Mouse (Mus musculus): ENCODE measurements around the gene Tgoln1. TPM values are rescaled to one million over a fixed set of nuclear protein-coding genes. Genes with fewer than 3 reads are reported as not detected.

Gene Tgoln1
- 33.6 and 40.9 TPM in 2 replicates for polyA plus RNA-seq (2012; rRNA removed)

DNA sequence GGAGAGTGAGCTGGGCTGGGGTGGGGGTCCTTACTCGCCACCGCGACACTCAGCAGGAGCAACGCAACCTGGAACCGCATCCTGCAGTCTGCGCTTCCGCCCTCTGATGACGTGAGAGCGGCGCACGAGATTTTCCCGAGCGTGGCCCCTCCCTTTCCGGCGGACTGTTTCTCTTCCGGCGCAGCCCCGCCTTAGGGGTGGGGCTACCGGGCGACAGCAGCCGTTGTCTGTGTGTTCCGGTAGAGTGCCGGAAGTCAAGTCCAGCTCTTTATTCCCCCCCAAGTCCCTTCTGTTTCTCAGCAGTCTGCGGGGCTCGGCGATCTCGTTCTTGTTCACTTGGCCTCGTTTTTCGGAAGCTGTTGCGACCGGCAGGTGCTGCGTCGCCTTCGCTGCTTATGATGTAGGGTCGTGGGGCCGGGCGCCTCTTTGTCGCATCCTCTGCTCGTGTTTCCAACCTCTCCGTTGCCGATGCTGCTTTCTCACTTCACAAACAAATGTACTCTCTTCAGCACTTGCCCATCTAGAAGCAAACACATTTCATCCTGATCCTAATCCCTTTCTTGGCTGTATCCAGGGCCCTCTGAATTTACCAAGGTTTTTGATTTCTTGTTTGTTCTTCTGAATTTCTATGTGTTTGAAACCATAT, at the start of gene Tgoln1:
Tgoln1 (minus strand) TSS at position 358 of the 646 bp plus-strand sequence.
- WGBS: under 1% methylated on average over 41 of the region's 41 CpGs
- no peak for DNase-seq (ENCODE audit: low read depth, low spot score)

DNA sequence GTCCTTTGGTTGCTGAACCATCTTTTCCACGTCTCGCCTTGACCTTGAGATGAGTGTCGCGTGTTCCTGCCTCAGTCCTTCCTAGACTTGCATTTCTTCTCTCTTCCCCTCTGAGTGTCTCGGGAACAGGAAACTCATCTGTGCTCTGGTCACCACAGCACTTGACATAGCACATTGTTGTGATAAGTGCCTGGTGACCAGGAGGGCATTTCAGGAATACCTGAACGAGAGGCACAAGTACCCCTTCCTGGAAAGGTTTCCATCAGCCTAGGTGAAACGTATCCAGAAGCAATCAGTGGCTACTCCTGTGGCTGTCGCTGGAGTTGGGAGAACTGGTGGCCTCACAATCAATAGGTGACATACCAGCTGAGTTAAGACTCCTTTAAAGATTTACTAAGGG, 47.5 kb upstream of the Tgoln1 start:
- 65% methylated on average over 8 of the region's 8 CpGs for WGBS
- DNase-seq (ENCODE audit: low read depth, low spot score): no peak

DNA sequence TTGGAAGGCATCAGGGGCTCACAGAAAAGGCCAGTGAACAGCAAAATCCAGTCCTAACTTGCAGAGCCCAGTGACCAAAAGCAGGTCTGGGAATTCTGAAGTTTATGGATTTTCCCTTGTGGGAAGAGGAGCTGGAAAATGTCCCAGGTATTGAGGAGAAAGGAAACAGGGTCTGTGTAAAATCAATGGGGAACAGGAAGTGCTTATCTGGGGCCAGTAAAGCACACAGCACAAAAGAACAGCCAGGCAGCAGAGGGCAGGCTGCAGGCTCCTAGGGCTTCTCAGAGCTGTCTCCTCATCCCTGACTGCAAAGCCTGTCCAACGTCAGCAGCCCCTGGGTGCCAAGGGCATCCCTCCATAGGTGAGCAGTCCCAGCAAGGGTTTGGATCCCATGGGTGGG, 46.2 kb upstream of the Tgoln1 start:
- DNase-seq (ENCODE audit: low read depth, low spot score): no peak
- WGBS: 32% methylated on average over 1 of the region's 1 CpGs

DNA sequence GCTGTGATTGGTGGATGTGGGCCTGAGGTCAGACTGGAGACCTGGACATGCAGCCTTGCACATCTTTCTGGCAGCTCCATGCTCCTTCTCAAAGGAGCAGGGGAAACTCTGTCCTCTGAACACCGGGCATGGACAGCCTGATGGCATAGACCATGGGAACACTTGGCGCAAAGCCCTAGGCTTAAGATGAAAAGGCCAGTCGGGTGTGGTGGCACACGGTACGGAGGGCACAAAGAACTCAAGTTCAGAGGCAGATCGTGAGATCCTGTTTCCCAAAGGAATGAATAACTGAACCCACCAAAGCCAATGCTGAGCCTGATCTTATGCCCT, 43.6 kb upstream of the Tgoln1 start:
- no peak for DNase-seq (ENCODE audit: low read depth, low spot score)
- 41% methylated on average over 6 of the region's 6 CpGs for WGBS

DNA sequence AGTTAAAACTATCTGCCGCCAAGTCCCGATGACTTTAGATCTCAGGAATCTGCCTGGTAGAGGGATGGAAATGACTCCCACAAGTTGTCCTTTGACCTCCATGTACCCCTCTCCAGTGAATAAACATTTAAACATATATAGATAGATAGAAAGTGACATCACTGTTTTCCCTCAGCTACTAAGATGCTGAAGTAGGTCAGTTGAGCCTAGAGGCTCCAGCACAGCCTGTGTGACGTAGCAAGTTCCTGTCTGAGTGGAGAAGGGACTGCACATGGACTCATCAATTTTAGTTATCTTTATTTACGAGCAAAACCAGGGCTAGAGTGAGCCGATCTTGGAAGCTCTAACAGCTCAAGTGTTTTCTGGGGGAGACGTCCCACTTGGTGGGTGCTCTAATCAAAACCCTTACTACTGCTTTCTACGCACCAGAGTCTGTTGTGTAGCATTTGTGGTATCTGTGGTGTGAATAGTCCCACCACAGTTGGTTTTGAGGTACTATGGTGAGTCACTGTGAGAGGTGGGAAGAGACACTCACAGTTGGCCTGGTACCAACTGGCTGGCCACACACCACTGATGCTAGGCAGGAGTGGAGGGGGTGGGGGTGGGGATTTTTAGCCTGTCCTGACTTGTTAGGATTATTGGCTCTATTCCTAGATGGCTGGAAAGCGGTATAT, 43.1 kb upstream of the Tgoln1 start:
- DNase-seq (ENCODE audit: low read depth, low spot score): no peak
- WGBS: 61% methylated on average over 8 of the region's 8 CpGs

DNA sequence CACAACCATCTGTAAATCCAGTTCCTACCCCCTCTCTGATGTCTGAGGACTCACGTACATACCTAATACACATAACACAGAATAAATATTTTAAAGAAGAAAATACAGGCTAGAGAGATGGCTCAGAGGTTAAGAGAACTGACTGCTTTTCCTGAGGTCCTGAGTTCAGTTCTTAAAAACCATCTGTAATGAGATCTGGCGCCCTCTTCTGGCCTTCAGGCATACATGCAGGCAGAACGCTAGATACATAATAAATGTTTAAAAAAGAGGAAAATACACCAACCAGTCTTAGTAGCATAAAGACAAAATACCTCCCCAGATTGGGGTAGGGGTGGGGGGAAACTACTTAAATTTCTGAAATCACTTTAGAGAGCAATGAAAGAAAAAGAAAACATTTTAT, 41.2 kb upstream of the Tgoln1 start:
- WGBS: 46% methylated on average over 3 of the region's 3 CpGs
- DNase-seq (ENCODE audit: low read depth, low spot score): no peak

DNA sequence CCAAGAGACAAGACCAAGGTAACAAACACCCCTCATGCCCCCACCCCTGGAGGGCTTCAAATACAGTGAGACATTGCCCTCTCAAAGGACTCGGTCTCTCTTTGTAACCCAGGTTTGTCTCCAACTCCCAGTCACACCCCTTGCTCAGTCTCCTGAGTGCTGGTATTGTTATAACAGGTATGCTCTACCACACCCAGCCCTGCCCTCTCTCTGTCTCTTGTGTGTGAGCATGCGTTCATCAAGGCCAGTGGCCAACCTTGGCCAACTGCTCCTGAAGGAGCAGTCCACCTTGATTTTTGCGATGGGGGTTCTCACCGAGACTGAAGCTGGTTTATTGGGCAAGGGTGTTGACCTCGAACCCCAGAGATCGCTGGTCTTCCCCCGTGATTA, 39.2 kb upstream of the Tgoln1 start:
- no peak for DNase-seq (ENCODE audit: low read depth, low spot score)
- WGBS: 32% methylated on average over 7 of the region's 7 CpGs

DNA sequence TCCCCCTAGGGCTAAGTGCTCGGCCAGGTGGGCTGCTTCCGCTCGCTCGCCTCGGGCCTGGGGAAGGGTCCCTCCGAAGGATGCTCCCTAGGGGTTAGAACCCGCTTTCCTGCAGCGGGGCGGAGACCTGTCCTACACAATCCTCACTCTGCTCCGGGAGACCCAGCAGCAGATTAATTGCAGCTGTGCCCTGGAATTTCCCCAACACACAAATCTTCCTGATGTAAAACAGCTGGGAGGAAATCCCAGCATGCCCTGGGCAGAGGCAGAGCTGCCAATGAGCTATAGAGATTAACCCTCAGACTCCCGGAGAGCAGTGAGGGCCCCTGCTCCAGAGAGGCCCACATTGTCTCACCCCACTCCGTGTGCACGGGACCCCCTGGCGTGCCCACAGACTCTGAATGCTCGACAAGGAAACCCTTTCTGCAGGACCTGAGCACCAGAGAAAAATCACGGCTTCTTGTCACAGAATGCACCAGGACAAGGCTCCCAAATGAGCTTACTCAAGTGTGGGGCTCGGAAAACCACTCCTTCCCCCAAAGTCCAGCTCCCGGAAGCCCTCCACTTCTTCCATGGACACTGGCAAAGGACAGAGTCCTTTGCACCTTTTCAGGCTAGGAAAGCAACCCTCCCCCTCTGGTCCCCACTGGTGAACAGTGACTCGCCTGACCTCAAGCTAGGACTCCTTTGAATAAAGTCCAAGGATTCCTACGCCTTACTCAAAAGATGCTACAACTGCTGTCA, 38.7 kb upstream of the Tgoln1 start:
- no peak for DNase-seq (ENCODE audit: low read depth, low spot score)
- WGBS: 35% methylated on average over 20 of the region's 20 CpGs

DNA sequence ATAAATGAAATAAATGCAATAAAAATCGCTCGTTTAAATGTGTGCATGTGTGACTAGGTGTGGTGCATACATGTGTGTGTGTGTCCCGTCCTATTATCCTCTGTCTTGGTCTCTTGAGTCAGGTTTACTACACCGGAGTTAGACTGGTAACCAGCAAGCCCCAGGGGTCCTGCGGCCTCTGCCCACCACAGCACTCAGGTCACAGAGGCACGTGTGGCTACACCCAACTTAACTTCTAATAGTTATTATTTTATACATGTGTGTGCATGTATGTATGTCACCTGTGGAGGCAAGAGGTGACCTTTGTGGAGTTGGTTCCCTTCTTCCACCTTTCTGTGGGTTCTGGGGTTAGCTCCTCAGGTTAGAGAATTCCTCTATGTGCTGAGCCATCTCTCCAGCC, 37.6 kb upstream of the Tgoln1 start:
- 87% methylated on average over 6 of the region's 6 CpGs for WGBS
- no peak for DNase-seq (ENCODE audit: low read depth, low spot score)

DNA sequence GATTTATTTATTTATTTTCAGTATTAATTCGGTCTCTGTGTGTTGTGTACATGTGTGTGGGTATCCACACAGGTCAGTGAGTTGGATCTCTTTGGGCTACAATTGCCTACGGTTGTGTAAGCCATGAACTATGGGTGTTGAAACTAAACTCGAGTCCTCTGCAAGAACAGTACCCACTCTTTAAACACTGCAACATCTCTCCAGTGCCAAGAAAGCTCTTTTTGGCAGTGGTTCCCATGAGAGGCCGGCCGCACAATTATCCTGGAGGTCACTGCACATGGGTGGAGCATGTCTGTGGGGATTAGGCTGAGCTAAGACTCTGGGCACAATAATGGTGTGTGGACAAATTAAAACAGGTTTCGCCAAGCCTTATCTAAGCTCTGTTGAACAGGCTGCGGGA, 36.6 kb upstream of the Tgoln1 start:
- DNase-seq (ENCODE audit: low read depth, low spot score): no peak
- 42% methylated on average over 7 of the region's 7 CpGs for WGBS

DNA sequence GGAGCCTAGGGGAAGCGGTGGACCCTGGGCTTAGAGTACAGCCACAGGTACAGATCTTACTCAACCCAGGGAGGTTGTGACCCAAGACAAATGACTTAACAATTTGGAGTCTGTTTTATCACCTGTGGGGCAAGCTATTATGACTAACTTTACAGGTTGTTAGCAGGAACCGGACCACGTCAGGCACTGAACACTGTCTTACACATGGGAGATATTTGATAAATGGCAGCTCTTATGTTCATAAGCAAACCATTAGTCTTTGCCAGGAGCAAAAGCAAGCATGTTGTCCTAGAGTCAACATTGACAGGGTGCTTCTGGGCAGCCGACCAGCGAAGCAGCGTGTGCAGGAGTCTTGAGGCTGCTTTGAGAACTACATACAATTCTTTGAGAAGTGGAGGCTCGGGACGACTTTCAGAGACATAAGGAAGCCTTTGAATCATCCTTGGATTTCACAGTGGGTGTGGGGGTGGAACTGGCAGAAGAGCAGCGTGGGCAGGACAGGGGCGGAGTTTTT, 33.6 kb upstream of the Tgoln1 start:
- DNase-seq (ENCODE audit: low read depth, low spot score): no peak
- WGBS: 30% methylated on average over 10 of the region's 10 CpGs

DNA sequence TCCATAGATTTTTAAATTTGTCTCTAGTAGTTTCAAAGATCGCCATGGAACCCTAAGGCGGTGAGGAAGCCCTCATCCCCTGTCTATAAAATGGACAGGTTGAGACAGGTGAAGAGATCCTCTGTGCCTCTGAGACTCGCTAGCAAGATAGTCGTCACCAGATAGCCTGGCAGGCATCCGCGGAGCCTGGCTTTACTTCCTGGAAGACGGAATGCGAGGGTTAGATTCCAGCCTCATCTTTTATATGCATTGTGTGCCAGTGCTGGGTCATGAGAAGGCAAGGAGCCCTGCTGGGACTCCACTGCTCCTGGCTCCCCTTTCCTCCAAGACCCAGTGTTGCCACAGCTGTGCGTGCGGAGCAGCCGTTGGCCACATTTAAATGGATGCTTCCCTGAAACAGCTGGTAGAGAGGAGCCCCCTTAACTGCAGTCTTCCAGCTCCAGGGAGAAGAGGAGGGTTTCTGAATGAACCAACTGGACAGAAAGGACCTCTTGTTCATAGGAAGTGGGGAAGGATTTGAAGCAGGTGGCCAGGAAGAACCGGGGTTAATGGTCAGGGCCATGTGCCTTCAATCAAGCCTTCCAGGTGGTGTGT, 31.3 kb upstream of the Tgoln1 start:
- WGBS: 80% methylated on average over 12 of the region's 12 CpGs
- no peak for DNase-seq (ENCODE audit: low read depth, low spot score)

DNA sequence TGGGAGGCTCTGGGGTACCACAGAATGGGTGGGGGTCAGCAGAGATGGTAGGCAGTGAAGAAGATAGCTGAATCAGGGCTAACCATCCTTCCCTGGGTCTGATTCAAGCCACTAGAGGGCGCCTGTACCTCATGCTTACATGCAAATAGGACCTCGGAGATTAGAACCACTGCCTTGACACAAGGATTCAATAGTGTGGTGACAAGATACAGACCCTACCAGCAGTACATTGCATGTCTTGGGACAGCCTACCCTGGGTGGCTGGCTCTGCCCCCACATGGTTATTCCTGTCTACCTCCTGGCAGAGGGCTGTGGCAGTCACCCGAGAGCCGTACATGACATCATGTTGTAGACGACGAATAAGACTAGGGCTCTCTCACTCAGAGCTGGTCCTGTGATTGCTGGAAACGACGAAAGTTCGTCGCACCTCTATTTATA, 30.6 kb upstream of the Tgoln1 start:
- DNase-seq (ENCODE audit: low read depth, low spot score): no peak
- WGBS: 58% methylated on average over 10 of the region's 10 CpGs

DNA sequence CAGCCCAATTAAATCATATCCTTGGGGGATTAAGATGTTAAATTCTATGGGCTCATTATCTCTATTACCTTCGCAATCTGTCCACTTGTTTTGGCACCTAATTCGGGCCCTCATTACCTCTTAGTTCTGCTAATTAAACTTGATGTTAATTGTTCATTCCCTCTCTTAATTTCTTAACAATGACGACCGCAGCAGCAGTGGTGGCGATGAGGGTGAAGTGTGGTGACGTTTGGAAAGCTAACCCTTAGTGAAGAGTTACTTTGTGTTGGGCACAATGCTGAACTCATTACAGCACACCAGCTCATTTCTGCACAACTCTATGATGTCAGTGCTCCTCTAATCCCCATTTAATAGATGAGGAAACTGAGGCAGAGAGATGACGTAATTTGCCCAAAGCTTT, 28.6 kb upstream of the Tgoln1 start:
- DNase-seq (ENCODE audit: low read depth, low spot score): no peak
- 91% methylated on average over 7 of the region's 7 CpGs for WGBS

DNA sequence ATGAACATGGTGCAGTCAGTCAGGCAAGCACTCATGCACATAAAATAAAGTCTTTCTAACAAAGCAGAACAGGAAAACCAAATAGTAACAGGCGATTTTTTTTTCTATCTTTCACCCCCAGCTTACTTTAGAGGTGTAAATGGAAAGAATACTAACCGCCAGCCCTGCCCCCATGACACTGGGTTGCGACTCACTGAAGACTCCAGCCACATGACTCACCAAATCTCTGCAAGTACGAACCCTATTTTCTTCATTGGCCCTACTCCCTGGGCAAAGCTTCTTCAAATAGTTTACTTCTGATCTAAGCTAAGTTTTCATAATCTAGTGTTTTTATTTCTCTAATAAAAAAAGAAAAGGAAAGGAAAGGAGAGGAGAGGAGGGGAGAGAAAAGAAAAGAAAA, 27.8 kb upstream of the Tgoln1 start:
- no peak for DNase-seq (ENCODE audit: low read depth, low spot score)
- WGBS: 59% methylated on average over 4 of the region's 4 CpGs

DNA sequence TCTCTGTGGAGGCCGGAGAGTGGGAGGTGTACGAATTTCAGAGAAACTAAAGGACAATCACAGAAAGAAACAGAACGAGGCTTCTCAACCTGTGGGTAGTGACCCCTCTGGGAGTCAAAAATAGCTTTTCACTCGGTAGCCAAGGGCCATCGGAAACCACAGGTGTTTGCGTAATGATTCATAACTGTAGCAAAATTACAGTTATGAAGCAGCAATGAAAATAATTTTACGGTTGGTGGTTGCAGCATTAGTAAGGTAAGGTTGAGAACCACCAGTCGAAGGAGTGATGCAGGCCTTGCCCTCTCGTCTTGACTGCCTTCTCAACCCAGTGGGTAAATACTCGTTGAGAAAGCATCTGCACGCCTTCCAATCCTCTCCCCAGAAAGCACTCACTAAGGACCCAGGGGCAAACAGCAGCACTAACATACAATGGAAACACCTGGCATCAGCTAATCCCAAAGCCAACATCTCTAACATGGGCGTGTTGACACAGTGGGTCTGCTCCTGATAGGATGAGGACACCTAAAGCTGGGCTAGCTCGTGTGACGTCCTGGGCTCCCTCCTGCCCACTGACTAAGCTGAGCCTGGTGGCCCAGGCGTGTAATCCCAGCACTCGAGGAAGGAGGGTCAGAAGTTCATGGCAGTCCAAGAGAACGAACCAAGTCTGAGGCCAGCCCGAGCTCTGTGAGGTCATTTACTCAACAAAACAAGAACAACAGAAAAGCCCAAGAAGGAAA, 24.6 kb upstream of the Tgoln1 start:
- WGBS: 46% methylated on average over 18 of the region's 18 CpGs
- DNase-seq (ENCODE audit: low read depth, low spot score): no peak

DNA sequence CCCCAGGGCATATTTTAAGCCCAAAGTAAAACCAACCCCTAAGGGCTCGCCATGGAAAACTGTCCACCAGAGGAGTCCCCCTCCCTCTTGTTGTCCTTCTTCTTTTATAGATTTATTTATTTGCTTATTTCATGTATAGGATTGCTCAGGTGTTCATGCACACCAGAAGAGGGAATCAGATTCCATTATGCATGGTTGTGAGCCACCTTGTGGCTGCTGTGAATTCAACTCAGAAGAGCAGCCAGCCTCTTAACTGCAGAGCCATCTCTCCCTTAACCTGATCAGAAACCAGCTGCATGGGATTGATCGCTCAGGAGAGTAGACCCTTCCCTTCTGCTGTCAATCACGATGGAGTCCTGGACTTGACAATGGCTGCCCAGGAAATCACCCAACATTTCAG, 20.1 kb upstream of the Tgoln1 start:
- no peak for DNase-seq (ENCODE audit: low read depth, low spot score)
- WGBS: 63% methylated on average over 3 of the region's 3 CpGs

DNA sequence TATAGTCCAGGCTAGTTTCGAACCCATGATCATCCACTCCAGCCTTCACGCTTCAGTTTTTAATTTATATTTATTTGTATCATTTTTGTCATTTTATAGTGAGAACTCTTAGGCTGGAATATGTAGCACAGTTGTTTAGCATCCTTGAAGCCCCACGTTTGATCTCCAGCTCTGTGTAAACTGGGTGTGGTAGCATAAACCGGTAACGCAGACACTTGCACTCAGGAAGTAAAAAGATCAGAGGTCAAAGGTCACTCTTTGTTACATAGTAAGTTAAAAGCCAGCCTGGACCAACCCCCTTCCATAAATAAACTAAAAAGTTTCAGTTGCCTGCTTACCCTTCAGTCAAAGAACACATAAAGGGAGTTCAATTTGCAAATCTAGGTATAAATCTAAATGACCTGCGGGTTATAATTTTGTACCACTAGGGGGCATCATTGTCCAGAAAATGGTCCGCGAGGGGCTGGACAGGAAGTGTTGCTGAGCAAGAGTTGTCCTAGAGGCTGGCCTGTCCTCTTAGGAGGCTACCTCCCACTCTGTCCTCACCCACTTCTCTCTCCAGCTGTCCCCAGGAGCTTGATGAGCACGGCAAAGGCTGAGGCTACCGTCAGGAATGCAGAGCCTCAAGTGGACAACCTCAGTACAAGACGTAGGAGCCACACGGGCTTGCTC, 19.1 kb upstream of the Tgoln1 start:
- WGBS: 11% methylated on average over 12 of the region's 12 CpGs
- DNase-seq (ENCODE audit: low read depth, low spot score): no peak

DNA sequence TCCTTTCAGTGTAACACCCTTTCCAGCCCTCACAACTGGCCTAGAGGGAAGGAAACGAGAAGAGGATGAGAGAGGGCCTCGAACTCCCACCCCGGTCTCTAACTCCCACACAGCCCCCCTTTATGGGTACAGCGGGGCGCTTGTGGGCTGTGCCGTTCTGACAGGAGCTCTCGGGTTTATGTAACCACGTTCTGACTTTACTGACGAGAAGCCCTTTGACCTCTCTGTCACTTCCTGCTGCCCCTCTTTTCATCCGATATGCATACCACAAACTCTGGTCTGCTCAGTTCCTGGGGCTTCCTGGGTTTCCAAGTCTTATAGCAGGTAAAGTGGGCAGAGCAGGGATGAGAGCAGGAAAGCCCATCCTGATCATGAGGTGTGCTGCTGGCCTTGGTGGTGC, 17.5 kb upstream of the Tgoln1 start:
- no peak for DNase-seq (ENCODE audit: low read depth, low spot score)
- WGBS: 50% methylated on average over 10 of the region's 10 CpGs

Measured in large intestine, adult 2 months (tissue).